Mouse (Mus musculus): Measurements from ENCODE around the gene Ddx31. TPM values are rescaled to one million over a fixed set of nuclear protein-coding genes. Genes with fewer than 3 reads are reported as not detected.

The Ddx31 gene
- total RNA-seq, 2 experiments from 2014 or later: 6.0 to 8.0 TPM

GRCm38 (mm10) chr2:28909186-28909817 is 69.1 kb downstream of the Ddx31 start:
- intact Hi-C loops (cut with DNase I): no loop called here
- no peak for DNase-seq (ENCODE audit: extremely low spot score in 1 of 2, low spot score in 2 of 2)

GRCm38 (mm10) chr2:28909818-28910710 is 69.9 kb downstream of the Ddx31 start:
- DNase-seq (ENCODE audit: extremely low spot score in 1 of 2, low spot score in 2 of 2): no peak
- intact Hi-C loops (cut with DNase I): no loop called here

GRCm38 (mm10) chr2:28910877-28911276 is 70.7 kb downstream of the Ddx31 start:
- intact Hi-C loops (cut with DNase I): no loop called here

GRCm38 (mm10) chr2:28911331-28912038 is 71.3 kb downstream of the Ddx31 start:
- intact Hi-C loops (cut with DNase I): no loop called here

More at GRCm38 (mm10) chr2:28910877-28911276, 70.7 kb downstream of the Ddx31 start:
- DNase-seq (ENCODE audit: extremely low spot score in 1 of 2, low spot score in 2 of 2): no peak

GRCm38 (mm10) chr2:28912039-28912700 is 72.0 kb downstream of the Ddx31 start:
- intact Hi-C loops (cut with DNase I): no loop called here
- DNase-seq (ENCODE audit: extremely low spot score in 1 of 2, low spot score in 2 of 2): no peak

More at GRCm38 (mm10) chr2:28911331-28912038, 71.3 kb downstream of the Ddx31 start:
- no peak for DNase-seq (ENCODE audit: extremely low spot score in 1 of 2, low spot score in 2 of 2)

- intact Hi-C loops (cut with DNase I): no loop called here
- DNase-seq (ENCODE audit: extremely low spot score in 1 of 2, low spot score in 2 of 2): no peak
Measured at GRCm38 (mm10) chr2:28912961-28913360, 72.8 kb downstream of the Ddx31 start.

GRCm38 (mm10) chr2:28914121-28914520 is 73.9 kb downstream of the Ddx31 start:
- intact Hi-C loops (cut with DNase I): no loop called here
- no peak for DNase-seq (ENCODE audit: extremely low spot score in 1 of 2, low spot score in 2 of 2)

- intact Hi-C loops (cut with DNase I): no loop called here
- DNase-seq (ENCODE audit: extremely low spot score in 1 of 2, low spot score in 2 of 2): no peak
Measured at GRCm38 (mm10) chr2:28915104-28915738, 75.0 kb downstream of the Ddx31 start.

GRCm38 (mm10) chr2:28915768-28916512 is 75.7 kb downstream of the Ddx31 start:
- peak in 1 of 2 experiments; percentile 51 for DNase-seq (ENCODE audit: extremely low spot score in 1 of 2, low spot score in 2 of 2)

GRCm38 (mm10) chr2:28916513-28916865 is 76.3 kb downstream of the Ddx31 start, which contains the start of gene Barhl1:
Gene Barhl1 (minus strand): TSS chr2:28916668.
- no peak for DNase-seq (ENCODE audit: extremely low spot score in 1 of 2, low spot score in 2 of 2)
- intact Hi-C loops (cut with DNase I): no loop called here

More at GRCm38 (mm10) chr2:28915768-28916512, 75.7 kb downstream of the Ddx31 start:
- intact Hi-C loops (cut with DNase I): no loop called here

GRCm38 (mm10) chr2:28917156-28917517 is 76.9 kb downstream of the Ddx31 start:
- intact Hi-C loops (cut with DNase I): no loop called here
- DNase-seq (ENCODE audit: extremely low spot score in 1 of 2, low spot score in 2 of 2): no peak

- intact Hi-C loops (cut with DNase I): no loop called here
- no peak for DNase-seq (ENCODE audit: extremely low spot score in 1 of 2, low spot score in 2 of 2)
Measured at GRCm38 (mm10) chr2:28917518-28918361, 77.5 kb downstream of the Ddx31 start.

- intact Hi-C loops (cut with DNase I): no loop called here
- no peak for DNase-seq (ENCODE audit: extremely low spot score in 1 of 2, low spot score in 2 of 2)
Measured at GRCm38 (mm10) chr2:28919001-28919400, 78.8 kb downstream of the Ddx31 start.

GRCm38 (mm10) chr2:28923912-28924311 is 83.7 kb downstream of the Ddx31 start:
- intact Hi-C loops (cut with DNase I): loop anchor here (1.0 to 5.0 kb wide), 3 partner anchors 53 to 167 kb away; no protein-coding TSS in a partner anchor
- peak; percentile 50 to 88 for DNase-seq (ENCODE audit: extremely low spot score in 1 of 2, low spot score in 2 of 2)

GRCm38 (mm10) chr2:28930571-28930970 is 90.4 kb downstream of the Ddx31 start:
- intact Hi-C loops (cut with DNase I): no loop called here
- DNase-seq (ENCODE audit: extremely low spot score in 1 of 2, low spot score in 2 of 2): no peak

GRCm38 (mm10) chr2:28938997-28939396 is 98.8 kb downstream of the Ddx31 start:
- no peak for DNase-seq (ENCODE audit: extremely low spot score in 1 of 2, low spot score in 2 of 2)
- intact Hi-C loops (cut with DNase I): no loop called here

All from left cerebral cortex, postnatal 10 days (tissue).